Mouse (Mus musculus) MEL (cell line): ENCODE measurements around the gene Col6a5. TPM values are rescaled to one million over a fixed set of nuclear protein-coding genes. Genes with fewer than 3 reads are reported as not detected.

Experiments used
- DNase-seq: peaks from one replicate; pipeline ENCODE4 v3.0.0; 2011; ENCODE audit warnings: low read depth, low spot score
- H3K27ac ChIP-seq: 2 replicates; pipeline ENCODE4 v1.5.1; 2012; ENCODE audit warnings: low read depth, mild to moderate bottlenecking, control low read depth, low read length, moderate library complexity; ENCODE audit not compliant: control insufficient read depth
- H3K27me3 ChIP-seq, 2 experiments: fragments of 150-350 bp in 1 of 2; sonication (generic) in 1 of 2; 2 replicates each; pipeline ENCODE4 v1.6.1; 2012; ENCODE audit warnings: low read length in 2 of 2, mild to moderate bottlenecking in 2 of 2, improper control_type of control experiment in 1 of 2, moderate library complexity in 1 of 2; ENCODE audit not compliant: insufficient read depth in 2 of 2, control insufficient read depth in 1 of 2
- H3K36me3 ChIP-seq, 2 experiments: 2 replicates each; pipeline ENCODE4 v1.6.1; 2012 to 2014; ENCODE audit warnings: low read length in 2 of 2, improper control_type of control experiment in 1 of 2, inconsistent platforms in 1 of 2, mild to moderate bottlenecking in 1 of 2; ENCODE audit not compliant: insufficient read depth in 2 of 2, control insufficient read depth in 1 of 2
- H3K4me1 ChIP-seq, 2 experiments: fragments of 150-350 bp in 1 of 2; sonication (generic) in 1 of 2; 2 replicates each; pipeline ENCODE4 v1.6.1; 2012; ENCODE audit warnings: low read length in 2 of 2, improper control_type of control experiment in 1 of 2, mild to moderate bottlenecking in 1 of 2; ENCODE audit not compliant: insufficient read depth in 2 of 2, control insufficient read depth in 1 of 2
- H3K4me3 ChIP-seq, 2 experiments: fragments of 150-350 bp in 1 of 2; sonication (generic) in 1 of 2; 2 replicates each; pipeline ENCODE4 v1.5.1; 2012; ENCODE audit warnings: low read depth in 2 of 2, low read length in 2 of 2, mild to moderate bottlenecking in 2 of 2, moderate library complexity in 2 of 2, control low read depth in 1 of 2, improper control_type of control experiment in 1 of 2; ENCODE audit not compliant: control insufficient read depth in 1 of 2, insufficient read depth in 1 of 2
- H3K79me2 ChIP-seq: 2 replicates; pipeline ENCODE4 v1.6.1; 2012; ENCODE audit warnings: mild to moderate bottlenecking, low read length, moderate library complexity; ENCODE audit not compliant: control insufficient read depth, poor library complexity, insufficient read depth
- H3K9ac ChIP-seq: 2 replicates; pipeline ENCODE4 v1.6.1; 2012; ENCODE audit warnings: low read depth, mild to moderate bottlenecking, control low read depth, low read length, moderate library complexity; ENCODE audit not compliant: control insufficient read depth, poor library complexity, severe bottlenecking
- H3K9me3 ChIP-seq: fragments of 150-350 bp; sonication (generic); replicated peaks from 2 replicates; pipeline ENCODE4 v1.6.1; 2012; ENCODE audit warnings: mild to moderate bottlenecking, low read length, improper control_type of control experiment, moderate library complexity; ENCODE audit not compliant: insufficient read depth
- CHD1 ChIP-seq: IDR thresholded peaks from 2 replicates; pipeline ENCODE4 v1.6.1; 2012; ENCODE audit warnings: low read depth, mild to moderate bottlenecking, inconsistent platforms, low read length, improper control_type of control experiment
- CHD2 ChIP-seq: IDR thresholded peaks from 2 replicates; pipeline ENCODE4 v1.6.1; 2011; ENCODE audit warnings: low read length, improper control_type of control experiment
- E2F4 ChIP-seq: IDR thresholded peaks from 2 replicates; pipeline ENCODE4 v1.6.1; 2011; ENCODE audit warnings: low read depth, low read length, improper control_type of control experiment, borderline replicate concordance
- ELF1 ChIP-seq: IDR thresholded peaks from 2 replicates; pipeline ENCODE4 v1.6.1; 2014; ENCODE audit warnings: low read depth, mild to moderate bottlenecking, inconsistent platforms, low read length, improper control_type of control experiment, moderate library complexity
- EP300 ChIP-seq, 2 experiments: IDR thresholded peaks; 2 replicates each; pipeline ENCODE4 v1.6.1; 2011; ENCODE audit warnings: improper control_type of control experiment in 2 of 2, low read length in 2 of 2, low read depth in 1 of 2, mild to moderate bottlenecking in 1 of 2
- ETS1 ChIP-seq: IDR thresholded peaks from 2 replicates; pipeline ENCODE4 v1.6.1; 2012; ENCODE audit warnings: low read depth, mild to moderate bottlenecking, inconsistent platforms, low read length, improper control_type of control experiment, moderate library complexity
- HCFC1 ChIP-seq: IDR thresholded peaks from 2 replicates; pipeline ENCODE4 v1.6.1; 2012; ENCODE audit warnings: low read depth, mild to moderate bottlenecking, inconsistent platforms, low read length, improper control_type of control experiment, moderate library complexity
- KAT2A ChIP-seq: conservative IDR thresholded peaks from 2 replicates; pipeline ENCODE4 v1.6.1; 2012; ENCODE audit warnings: low read depth, low read length, improper control_type of control experiment, inconsistent platforms
- MAFK ChIP-seq: IDR thresholded peaks from 2 replicates; pipeline ENCODE4 v1.6.1; 2011; ENCODE audit warnings: low read depth, mild to moderate bottlenecking, low read length, improper control_type of control experiment, borderline replicate concordance
- MAZ ChIP-seq: IDR thresholded peaks from 2 replicates; pipeline ENCODE4 v1.6.1; 2012; ENCODE audit warnings: low read depth, mild to moderate bottlenecking, inconsistent platforms, low read length, improper control_type of control experiment
- MXI1 ChIP-seq: IDR thresholded peaks from 2 replicates; pipeline ENCODE4 v1.6.1; 2011; ENCODE audit warnings: mild to moderate bottlenecking, low read depth, low read length, improper control_type of control experiment
- MYB ChIP-seq: IDR thresholded peaks from 2 replicates; pipeline ENCODE4 v1.6.1; 2011; ENCODE audit warnings: mild to moderate bottlenecking, low read depth, low read length, improper control_type of control experiment
- MYC ChIP-seq: IDR thresholded peaks from 2 replicates; pipeline ENCODE4 v1.6.1; 2011; ENCODE audit warnings: low read depth, mild to moderate bottlenecking, low read length, improper control_type of control experiment, moderate library complexity
- NRF1 ChIP-seq: IDR thresholded peaks from 2 replicates; pipeline ENCODE4 v1.6.1; 2014; ENCODE audit warnings: low read depth, mild to moderate bottlenecking, inconsistent platforms, low read length, improper control_type of control experiment, moderate library complexity; ENCODE audit not compliant: poor library complexity, insufficient read depth, severe bottlenecking
- POLR2A ChIP-seq, 2 experiments: IDR thresholded peaks; 2 replicates each; pipeline ENCODE4 v1.6.1; 2011 to 2012; ENCODE audit warnings: low read length in 2 of 2, mild to moderate bottlenecking in 2 of 2, control low read depth in 1 of 2, improper control_type of control experiment in 1 of 2, low read depth in 1 of 2, moderate library complexity in 1 of 2; ENCODE audit not compliant: control insufficient read depth in 1 of 2, insufficient read depth in 1 of 2, poor library complexity in 1 of 2
- POLR2AphosphoS2 ChIP-seq: IDR thresholded peaks from 2 replicates; pipeline ENCODE4 v1.6.1; 2011; ENCODE audit warnings: low read length, improper control_type of control experiment
- POLR2AphosphoS5 ChIP-seq: IDR thresholded peaks from 2 replicates; pipeline ENCODE4 v1.6.1; 2012; ENCODE audit warnings: low read depth, borderline replicate concordance, mild to moderate bottlenecking, inconsistent platforms, low read length, moderate library complexity, mixed read lengths
- SIN3A ChIP-seq: IDR thresholded peaks from 2 replicates; pipeline ENCODE4 v1.6.1; 2012; ENCODE audit warnings: low read length, improper control_type of control experiment, inconsistent platforms
- SMC3 ChIP-seq: IDR thresholded peaks from 2 replicates; pipeline ENCODE4 v1.6.1; 2011; ENCODE audit warnings: low read depth, low read length, improper control_type of control experiment
- TAL1 ChIP-seq: IDR thresholded peaks from 2 replicates; pipeline ENCODE4 v1.6.1; 2012; ENCODE audit warnings: mild to moderate bottlenecking, inconsistent platforms, low read length, moderate library complexity, mixed read lengths
- USF1 ChIP-seq: IDR thresholded peaks from 2 replicates; pipeline ENCODE4 v1.6.1; 2014; ENCODE audit warnings: low read depth, mild to moderate bottlenecking, inconsistent platforms, low read length, improper control_type of control experiment, moderate library complexity
- USF2 ChIP-seq, 2 experiments: IDR thresholded peaks; 2 replicates each; pipeline ENCODE4 v1.6.1; 2011 to 2012; ENCODE audit warnings: improper control_type of control experiment in 2 of 2, low read length in 2 of 2, borderline replicate concordance in 1 of 2, inconsistent platforms in 1 of 2, low read depth in 1 of 2, mild to moderate bottlenecking in 1 of 2; ENCODE audit not compliant: insufficient read depth in 1 of 2
- ZKSCAN1 ChIP-seq: IDR thresholded peaks from 2 replicates; pipeline ENCODE4 v1.6.1; 2012; ENCODE audit warnings: low read depth, mild to moderate bottlenecking, inconsistent platforms, low read length, improper control_type of control experiment, moderate library complexity
- ZMIZ1 ChIP-seq: IDR thresholded peaks from 2 replicates; pipeline ENCODE4 v1.6.1; 2012; ENCODE audit warnings: low read depth, mild to moderate bottlenecking, inconsistent platforms, low read length, improper control_type of control experiment, moderate library complexity
- ZNF384 ChIP-seq: IDR thresholded peaks from 2 replicates; pipeline ENCODE4 v1.6.1; 2012; ENCODE audit warnings: low read depth, mild to moderate bottlenecking, inconsistent platforms, low read length, improper control_type of control experiment
- polyA plus RNA-seq, 2 experiments: library from polyadenylated mRNA; stranded (reverse) in 1 of 2; unstranded in 1 of 2; fragments of >175 nt in 1 of 2; fragments of >200 nt in 1 of 2; gene quantifications; 2 replicates each; pipeline versions ENCODE4 v1.2.1 to v1.2.4; 2012; ENCODE audit warnings: low replicate concordance in 2 of 2, low read depth in 1 of 2; ENCODE audit not compliant: insufficient read length in 2 of 2, insufficient read depth in 1 of 2, missing spikeins in 1 of 2
- total RNA-seq: library from RNA; depleted of rRNA; stranded (reverse); fragments of 300-350 nt; gene quantifications from 2 replicates; pipeline ENCODE4 v1.2.3, GENCODE M21; 2012

The Col6a5 gene
- total and polyA plus RNA-seq, 3 experiments = not detected

DNA sequence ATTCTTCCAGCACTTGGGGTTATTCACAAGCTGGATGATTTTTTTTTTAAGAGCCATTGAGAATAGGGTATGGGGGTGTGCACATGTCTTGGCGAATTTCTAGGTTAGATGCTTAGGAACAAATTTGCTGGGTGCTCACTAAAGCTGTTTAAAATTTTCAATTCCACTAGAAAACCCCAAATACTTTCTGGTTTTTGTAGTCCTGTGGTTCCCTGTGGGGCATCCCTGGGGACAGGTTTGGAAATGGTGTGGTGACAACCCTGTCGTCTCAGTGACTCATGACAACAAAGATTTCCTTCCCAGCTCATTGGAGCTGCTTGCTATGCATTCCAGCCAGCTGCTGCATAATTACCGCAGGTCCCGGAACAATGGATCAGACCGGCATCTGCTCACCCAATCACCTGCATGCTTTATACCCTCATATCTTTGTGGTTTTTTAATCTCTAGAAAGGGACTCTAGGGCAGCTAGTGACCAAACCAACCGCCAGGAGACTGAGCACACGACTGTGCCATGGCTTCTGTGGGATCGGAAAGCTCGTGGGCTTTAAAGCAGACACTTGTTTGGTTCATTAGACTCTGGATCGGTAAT lies 24.6 kb upstream of the Col6a5 start:
- Histone ChIP-seq H3K27ac (no peak overlapping the region), H3K79me2 (no peaks in the 10 kb centered on the region), H3K36me3 (no peaks in the 10 kb centered on the region), H3K27me3 (no peaks in the 10 kb centered on the region), H3K9me3 (no peaks in the 10 kb centered on the region), H3K4me3 (no peak overlapping the region), H3K4me1 (no peaks in the 10 kb centered on the region), H3K9ac (no peak overlapping the region)
- TF ChIP-seq ZMIZ1 (no peak), KAT2A (no peak), EP300 (IDR thresholded peaks at IDR 0.05; ENCODE audit: low read depth in 1 of 2, low read length in 2 of 2) (no peak), MYB (no peak), HCFC1 (no peak), POLR2A (IDR thresholded peaks at IDR 0.05; ENCODE audit: control insufficient read depth in 1 of 2, insufficient read depth in 1 of 2, low read depth in 1 of 2, low read length in 2 of 2, poor library complexity in 1 of 2) (no peak), CHD2 (no peak), ZNF384 (no peak), SIN3A (no peak), USF1 (no peak), E2F4 (no peak), POLR2AphosphoS5 (no peak)
- no peak for DNase-seq

DNA sequence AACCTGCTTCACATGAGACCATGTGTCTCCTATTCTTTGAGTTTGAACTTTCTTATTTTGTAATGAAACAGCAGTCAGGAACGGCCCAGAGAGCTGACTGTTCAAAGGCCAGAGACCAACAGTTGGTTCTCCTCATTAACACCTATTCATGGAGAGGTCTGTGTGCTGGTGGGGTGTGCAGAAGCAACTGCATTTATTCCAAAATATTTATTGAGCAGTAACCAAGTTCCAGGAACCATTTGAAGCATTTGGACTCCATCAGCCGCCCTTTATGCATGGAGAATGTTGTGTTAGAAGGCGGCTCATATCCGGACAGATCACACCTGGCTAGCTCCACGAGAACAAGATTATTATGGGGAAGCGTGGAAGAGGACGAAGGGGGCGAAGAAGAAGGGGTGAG lies 18.0 kb upstream of the Col6a5 start:
- no peaks in the 10 kb centered on the region for H3K36me3 ChIP-seq

DNA sequence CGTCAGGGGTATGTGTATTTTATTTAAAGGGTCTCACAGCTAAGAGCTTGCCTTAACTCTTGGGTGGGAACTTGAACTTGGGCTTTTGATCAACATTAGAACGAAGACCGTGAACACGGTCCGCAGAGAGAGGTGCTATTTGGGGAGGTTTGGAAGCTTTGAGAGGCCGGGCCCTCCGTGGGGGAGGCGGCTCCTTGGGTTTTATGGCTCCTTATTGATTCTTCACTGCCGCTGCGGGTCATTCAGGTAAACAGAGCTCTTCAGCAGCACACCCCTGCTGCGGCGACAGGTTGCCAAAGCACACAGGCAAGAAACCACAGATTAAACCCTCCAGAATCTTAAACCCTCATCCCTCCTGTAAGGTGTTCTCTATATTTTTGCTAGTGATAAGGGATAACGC lies 16.4 kb upstream of the Col6a5 start:
- DNase-seq = no peak
- TF ChIP-seq SIN3A (no peak), MAFK (no peak), ZKSCAN1 (no peak), CHD1 (no peak), POLR2AphosphoS2 (no peak), MAZ (no peak), ZNF384 (no peak), USF1 (no peak), POLR2AphosphoS5 (no peak), HCFC1 (no peak), MYC (no peak), MXI1 (no peak), SMC3 (no peak)
- no peaks in the 10 kb centered on the region for H3K79me2 ChIP-seq
- H3K36me3 ChIP-seq = no peaks in the 10 kb centered on the region
- no peak overlapping the region for H3K9ac ChIP-seq
- no peaks in the 10 kb centered on the region for H3K4me1 ChIP-seq
- no peaks in the 10 kb centered on the region for H3K9me3 ChIP-seq
- H3K27me3 ChIP-seq = no peaks in the 10 kb centered on the region
- H3K27ac ChIP-seq = no peak overlapping the region
- H3K4me3 ChIP-seq = no peak overlapping the region

More for the DNA sequence above, 18.0 kb upstream of the Col6a5 start:
- no peak for DNase-seq
- Histone ChIP-seq H3K4me3 (no peak overlapping the region), H3K9me3 (no peaks in the 10 kb centered on the region), H3K27ac (no peak overlapping the region), H3K79me2 (no peaks in the 10 kb centered on the region), H3K9ac (no peak overlapping the region), H3K27me3 (no peaks in the 10 kb centered on the region), H3K4me1 (no peaks in the 10 kb centered on the region)
- TF ChIP-seq MAZ (no peak), USF2 (IDR thresholded peaks at IDR 0.05; ENCODE audit: borderline replicate concordance in 1 of 2, insufficient read depth in 1 of 2, low read depth in 1 of 2, low read length in 2 of 2) (no peak), E2F4 (no peak), NRF1 (no peak), ETS1 (no peak), CHD2 (no peak), POLR2AphosphoS5 (no peak), ELF1 (no peak), EP300 (IDR thresholded peaks at IDR 0.05; ENCODE audit: low read depth in 1 of 2, low read length in 2 of 2) (no peak), TAL1 (no peak)
